Mouse (Mus musculus): ENCODE data around the gene Mnt. TPM values are rescaled to one million over a fixed set of nuclear protein-coding genes. Genes with fewer than 3 reads are reported as not detected.

The Mnt gene
- polyA plus RNA-seq, 1 experiment from 2014 or later: 1.2 TPM

GRCm38 (mm10) chr11:74870544-74870943, 39.8 kb downstream of the Mnt start:
- no peaks in the 10 kb centered on the region for H3K4me1 ChIP-seq (ENCODE audit: control insufficient read depth, low read depth, low read length)
- no peak overlapping the region for H3K27ac ChIP-seq (ENCODE audit: low read length)
- no peak overlapping the region for H3K9ac ChIP-seq (ENCODE audit: low read depth, low read length)
- H3K9me3 ChIP-seq (replicated peaks; ENCODE audit: control insufficient read depth, low read length): no peaks in the 10 kb centered on the region
- H3K36me3 ChIP-seq (ENCODE audit: control insufficient read depth, insufficient read depth): no peaks in the 10 kb centered on the region
- H3K4me3 ChIP-seq (ENCODE audit: low read depth, low read length): no peak overlapping the region
- 54% methylated on average over 4 of the region's 4 CpGs for whole genome bisulfite sequencing (ENCODE audit: insufficient replicate concordance)
- H3K27me3 ChIP-seq (ENCODE audit: control insufficient read depth, insufficient read depth, low read depth, low read length): no peaks in the 10 kb centered on the region
- no peak for ATAC-seq (ENCODE audit: low read depth)
- H3K4me2 ChIP-seq (ENCODE audit: low read depth, low read length): no peak overlapping the region

- H3K36me3 ChIP-seq (ENCODE audit: control insufficient read depth, insufficient read depth): no peaks in the 10 kb centered on the region
- no peak overlapping the region for H3K4me2 ChIP-seq (ENCODE audit: low read depth, low read length)
- no peaks in the 10 kb centered on the region for H3K9me3 ChIP-seq (replicated peaks; ENCODE audit: control insufficient read depth, low read length)
- no peak overlapping the region for H3K4me3 ChIP-seq (ENCODE audit: low read depth, low read length)
- no peak for ATAC-seq (ENCODE audit: low read depth)
- H3K27me3 ChIP-seq (ENCODE audit: control insufficient read depth, insufficient read depth, low read depth, low read length): no peaks in the 10 kb centered on the region
- H3K9ac ChIP-seq (ENCODE audit: low read depth, low read length): no peak overlapping the region
- H3K27ac ChIP-seq (ENCODE audit: low read length): no peak overlapping the region
- no peaks in the 10 kb centered on the region for H3K4me1 ChIP-seq (ENCODE audit: control insufficient read depth, low read depth, low read length)
- 58% methylated on average over 12 of the region's 12 CpGs for WGBS (ENCODE audit: insufficient replicate concordance)
These were observed 40.4 kb downstream of the Mnt start for GRCm38 (mm10) chr11:74870991-74871622.

- ATAC-seq (ENCODE audit: low read depth): no peak
- H3K4me2 ChIP-seq (ENCODE audit: low read depth, low read length): no peak overlapping the region
- H3K9ac ChIP-seq (ENCODE audit: low read depth, low read length): no peak overlapping the region
- no peak overlapping the region for H3K4me3 ChIP-seq (ENCODE audit: low read depth, low read length)
- WGBS (ENCODE audit: insufficient replicate concordance): 80% methylated on average over 3 of the region's 3 CpGs
- no peaks in the 10 kb centered on the region for H3K36me3 ChIP-seq (ENCODE audit: control insufficient read depth, insufficient read depth)
- H3K27me3 ChIP-seq (ENCODE audit: control insufficient read depth, insufficient read depth, low read depth, low read length): no peaks in the 10 kb centered on the region
- no peaks in the 10 kb centered on the region for H3K9me3 ChIP-seq (replicated peaks; ENCODE audit: control insufficient read depth, low read length)
- no peak overlapping the region for H3K27ac ChIP-seq (ENCODE audit: low read length)
- H3K4me1 ChIP-seq (ENCODE audit: control insufficient read depth, low read depth, low read length): no peaks in the 10 kb centered on the region
These were observed 43.9 kb downstream of the Mnt start for GRCm38 (mm10) chr11:74874630-74875029.

- H3K9me3 ChIP-seq (replicated peaks; ENCODE audit: control insufficient read depth, low read length): no peaks in the 10 kb centered on the region
- no peak for ATAC-seq (ENCODE audit: low read depth)
- H3K27ac ChIP-seq (ENCODE audit: low read length): no peak overlapping the region
- H3K4me2 ChIP-seq (ENCODE audit: low read depth, low read length): no peak overlapping the region
- peaks cover 2% of the 10 kb centered on the region; the same call in 1 of the 2 replicates for H3K4me1 ChIP-seq (ENCODE audit: control insufficient read depth, low read depth, low read length)
- no peaks in the 10 kb centered on the region for H3K36me3 ChIP-seq (ENCODE audit: control insufficient read depth, insufficient read depth)
- no peak overlapping the region for H3K4me3 ChIP-seq (ENCODE audit: low read depth, low read length)
- H3K9ac ChIP-seq (ENCODE audit: low read depth, low read length): no peak overlapping the region
- H3K27me3 ChIP-seq (ENCODE audit: control insufficient read depth, insufficient read depth, low read depth, low read length): no peaks in the 10 kb centered on the region
- WGBS (ENCODE audit: insufficient replicate concordance): 19% methylated on average over 9 of the region's 9 CpGs
These were observed 46.1 kb downstream of the Mnt start for GRCm38 (mm10) chr11:74876801-74877200.

- Histone ChIP-seq H3K4me2 (ENCODE audit: low read depth, low read length) (no peak overlapping the region), H3K36me3 (ENCODE audit: control insufficient read depth, insufficient read depth) (no peaks in the 10 kb centered on the region), H3K9me3 (replicated peaks; ENCODE audit: control insufficient read depth, low read length) (no peaks in the 10 kb centered on the region), H3K9ac (ENCODE audit: low read depth, low read length) (no peak overlapping the region), H3K4me1 (ENCODE audit: control insufficient read depth, low read depth, low read length) (peaks cover 2% of the 10 kb centered on the region; the same call in 1 of the 2 replicates), H3K27ac (ENCODE audit: low read length) (no peak overlapping the region), H3K27me3 (ENCODE audit: control insufficient read depth, insufficient read depth, low read depth, low read length) (no peaks in the 10 kb centered on the region), H3K4me3 (ENCODE audit: low read depth, low read length) (no peak overlapping the region)
- WGBS (ENCODE audit: insufficient replicate concordance): 75% methylated on average over 9 of the region's 9 CpGs
- ATAC-seq (ENCODE audit: low read depth): no peak
These were observed 50.3 kb downstream of the Mnt start for GRCm38 (mm10) chr11:74880999-74881398.

GRCm38 (mm10) chr11:74881979-74882378, 51.3 kb downstream of the Mnt start:
- Histone ChIP-seq H3K27me3 (ENCODE audit: control insufficient read depth, insufficient read depth, low read depth, low read length) (no peaks in the 10 kb centered on the region), H3K4me3 (ENCODE audit: low read depth, low read length) (no peak overlapping the region), H3K9ac (ENCODE audit: low read depth, low read length) (no peak overlapping the region), H3K4me1 (ENCODE audit: control insufficient read depth, low read depth, low read length) (peaks cover 2% of the 10 kb centered on the region; the same call in 1 of the 2 replicates), H3K36me3 (ENCODE audit: control insufficient read depth, insufficient read depth) (no peaks in the 10 kb centered on the region), H3K9me3 (replicated peaks; ENCODE audit: control insufficient read depth, low read length) (no peaks in the 10 kb centered on the region), H3K4me2 (ENCODE audit: low read depth, low read length) (no peak overlapping the region), H3K27ac (ENCODE audit: low read length) (no peak overlapping the region)
- WGBS (ENCODE audit: insufficient replicate concordance): 82% methylated on average over 14 of the region's 14 CpGs
- no peak for ATAC-seq (ENCODE audit: low read depth)

GRCm38 (mm10) chr11:74883098-74883497, 52.4 kb downstream of the Mnt start:
- no peak for ATAC-seq (ENCODE audit: low read depth)
- H3K9me3 ChIP-seq (replicated peaks; ENCODE audit: control insufficient read depth, low read length): no peaks in the 10 kb centered on the region
- no peak overlapping the region for H3K9ac ChIP-seq (ENCODE audit: low read depth, low read length)
- no peak overlapping the region for H3K27ac ChIP-seq (ENCODE audit: low read length)
- 85% methylated on average over 10 of the region's 10 CpGs for WGBS (ENCODE audit: insufficient replicate concordance)
- no peaks in the 10 kb centered on the region for H3K27me3 ChIP-seq (ENCODE audit: control insufficient read depth, insufficient read depth, low read depth, low read length)
- no peaks in the 10 kb centered on the region for H3K36me3 ChIP-seq (ENCODE audit: control insufficient read depth, insufficient read depth)
- no peak overlapping the region for H3K4me2 ChIP-seq (ENCODE audit: low read depth, low read length)
- peaks cover 2% of the 10 kb centered on the region; the same call in 1 of the 2 replicates for H3K4me1 ChIP-seq (ENCODE audit: control insufficient read depth, low read depth, low read length)
- H3K4me3 ChIP-seq (ENCODE audit: low read depth, low read length): no peak overlapping the region

- Histone ChIP-seq H3K36me3 (ENCODE audit: control insufficient read depth, insufficient read depth) (no peaks in the 10 kb centered on the region), H3K9me3 (replicated peaks; ENCODE audit: control insufficient read depth, low read length) (no peaks in the 10 kb centered on the region)
These were observed 63.9 kb downstream of the Mnt start for GRCm38 (mm10) chr11:74894619-74895018.

More at GRCm38 (mm10) chr11:74894619-74895018, 63.9 kb downstream of the Mnt start:
- H3K4me1 ChIP-seq (ENCODE audit: control insufficient read depth, low read depth, low read length): peaks cover 15% of the 10 kb centered on the region
- no peak overlapping the region for H3K4me3 ChIP-seq (ENCODE audit: low read depth, low read length)
- H3K27ac ChIP-seq (ENCODE audit: low read length): no peak overlapping the region
- WGBS (ENCODE audit: insufficient replicate concordance): 80% methylated on average over 4 of the region's 4 CpGs
- ATAC-seq (ENCODE audit: low read depth): no peak
- H3K9ac ChIP-seq (ENCODE audit: low read depth, low read length): no peak overlapping the region
- H3K27me3 ChIP-seq (ENCODE audit: control insufficient read depth, insufficient read depth, low read depth, low read length): no peaks in the 10 kb centered on the region
- H3K4me2 ChIP-seq (ENCODE audit: low read depth, low read length): no peak overlapping the region
